In the genomic region with DNA sequence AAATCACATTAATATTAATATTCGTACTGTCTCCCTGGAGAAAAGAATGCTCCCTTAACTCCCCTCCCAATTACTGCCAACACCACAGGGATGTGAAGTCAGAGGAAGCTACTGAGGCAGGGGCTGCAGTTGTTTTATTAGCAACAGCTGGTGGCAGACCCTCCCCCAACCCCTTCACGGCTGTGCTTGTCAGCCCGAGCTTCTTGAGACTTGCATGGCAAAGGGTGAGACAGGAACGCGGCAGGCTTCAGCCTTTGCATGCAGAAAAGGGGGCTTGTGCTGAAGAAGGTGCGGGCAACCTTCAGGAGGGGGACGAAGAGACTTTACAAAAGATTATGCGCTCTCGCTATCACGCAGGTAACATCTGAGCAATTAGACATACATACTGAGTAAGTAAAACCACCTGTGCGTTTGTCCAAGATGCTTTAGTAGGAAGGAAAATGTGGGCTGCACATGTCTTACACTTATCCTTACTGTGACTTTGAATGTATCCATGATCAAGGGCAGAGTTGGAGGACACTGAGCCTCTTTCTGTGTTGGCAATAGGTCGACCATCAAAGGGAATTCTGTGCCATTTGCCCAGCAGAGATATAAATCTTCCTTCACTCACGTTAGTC, we compare ENCODE assay signal across 11 mouse cellular contexts.
DNase-seq lines count a peak whose midpoint lies in the region; ATAC-seq lines count a peak whose summit lies in the region.
"Had no signal": no experiment of that assay in that cellular context is flagged by ENCODE, and none has a peak within 500 bp of the region (broad histone marks: within the 10 kb centered on the region; RNA-seq: fewer than 3 reads in every experiment).

No protein-coding gene starts in this region.

- intact Hi-C loops in heart, postnatal 10 days (cut with DNase I), result no loop called here

- H3K27ac ChIP-seq in embryonic facial prominence, embryonic 11.5 days (replicated peaks; ENCODE audit: low read depth, low read length), result no peak overlapping the region
- no peak overlapping the region for H3K27ac ChIP-seq in forebrain, embryonic 15.5 days (replicated peaks)
- H3K27ac ChIP-seq in limb, embryonic 11.5 days (replicated peaks; ENCODE audit: low read depth, low read length), result 0 out of 2 replicates have a peak overlapping the region, but pooled peaks have one; percentile 21
- no peak overlapping the region; the same call in 1 of the 2 replicates for H3K27ac ChIP-seq in neural tube, embryonic 11.5 days (ENCODE audit: low read depth, low read length)
- H3K27ac ChIP-seq: kidney, postnatal 0 days had no signal

- WGBS in embryonic facial prominence, embryonic 11.5 days, result 15% methylated on average over 13 of the region's 13 CpGs
- 36% methylated on average over 13 of the region's 13 CpGs for WGBS in forebrain, embryonic 15.5 days
- WGBS in limb, embryonic 11.5 days, result 4% methylated on average over 13 of the region's 13 CpGs
- WGBS in neural tube, embryonic 11.5 days, result 12% methylated on average over 13 of the region's 13 CpGs

- no peak overlapping the region for H3K4me3 ChIP-seq in embryonic facial prominence, embryonic 11.5 days (ENCODE audit: low read depth, low read length)
- no peak overlapping the region for H3K4me3 ChIP-seq in forebrain, embryonic 15.5 days
- no peak overlapping the region for H3K4me3 ChIP-seq in limb, embryonic 11.5 days (ENCODE audit: low read depth, low read length)
- no peak overlapping the region for H3K4me3 ChIP-seq in neural tube, embryonic 11.5 days (ENCODE audit: low read depth, low read length)

- peaks cover 3% of the 10 kb centered on the region; the same call in 1 of the 2 replicates for H3K4me1 ChIP-seq in embryonic facial prominence, embryonic 11.5 days (ENCODE audit: control insufficient read depth, insufficient read depth, low read length)
- H3K4me1 ChIP-seq in forebrain, embryonic 15.5 days, result peaks cover 10% of the 10 kb centered on the region
- peaks cover 20% of the 10 kb centered on the region for H3K4me1 ChIP-seq in limb, embryonic 11.5 days (ENCODE audit: control insufficient read depth, insufficient read depth, low read length)
- H3K4me1 ChIP-seq in neural tube, embryonic 11.5 days (ENCODE audit: control insufficient read depth, insufficient read depth, low read length), result peaks cover 18% of the 10 kb centered on the region

- no peaks in the 10 kb centered on the region for H3K27me3 ChIP-seq in embryonic facial prominence, embryonic 11.5 days (ENCODE audit: control insufficient read depth, insufficient read depth, low read length)
- no peaks in the 10 kb centered on the region for H3K27me3 ChIP-seq in forebrain, embryonic 15.5 days
- no peaks in the 10 kb centered on the region for H3K27me3 ChIP-seq in limb, embryonic 11.5 days (ENCODE audit: control insufficient read depth, insufficient read depth, low read length)
- H3K27me3 ChIP-seq in neural tube, embryonic 11.5 days (ENCODE audit: control insufficient read depth, insufficient read depth, low read length), result no peaks in the 10 kb centered on the region

- DNase-seq in embryonic facial prominence, embryonic 11.5 days (ENCODE audit: low spot score), result peak; percentile 77
- DNase-seq in limb, embryonic 11.5 days (ENCODE audit: low spot score), result peak; percentile 81
- peak; percentile 55 for DNase-seq in neural tube, embryonic 11.5 days (ENCODE audit: low spot score)
- no peak for DNase-seq in B cell, adult 2 months
- DNase-seq in heart, postnatal 10 days, result no peak
- no peak for DNase-seq in ovary, postnatal 36 days (ENCODE audit: low spot score)
- DNase-seq in adrenal gland, postnatal 36 days, result no peak
- DNase-seq: lung, embryonic 14.5 days; right cerebral cortex, postnatal 25 days had no signal

- H3K36me3 ChIP-seq in embryonic facial prominence, embryonic 11.5 days (replicated peaks; ENCODE audit: control insufficient read depth, insufficient read depth, low read depth, low read length), result no peaks in the 10 kb centered on the region
- no peaks in the 10 kb centered on the region for H3K36me3 ChIP-seq in forebrain, embryonic 15.5 days
- H3K36me3 ChIP-seq in limb, embryonic 11.5 days (ENCODE audit: control insufficient read depth, insufficient read depth, low read length), result no peaks in the 10 kb centered on the region
- no peaks in the 10 kb centered on the region for H3K36me3 ChIP-seq in neural tube, embryonic 11.5 days (ENCODE audit: control insufficient read depth, insufficient read depth, low read length)

- no peak overlapping the region for H3K9ac ChIP-seq in embryonic facial prominence, embryonic 11.5 days (replicated peaks; ENCODE audit: low read length)
- no peak overlapping the region for H3K9ac ChIP-seq in forebrain, embryonic 15.5 days (replicated peaks)
- H3K9ac ChIP-seq in limb, embryonic 11.5 days (ENCODE audit: low read length), result no peak overlapping the region
- no peak overlapping the region for H3K9ac ChIP-seq in neural tube, embryonic 11.5 days (ENCODE audit: low read length)
- H3K9ac ChIP-seq: lung, embryonic 14.5 days had no signal

- ATAC-seq in embryonic facial prominence, embryonic 11.5 days (replicated peaks; ENCODE audit: insufficient number of reproducible peaks, low FRiP score, low TSS enrichment, low read depth), result peak; percentile 77
- ATAC-seq in forebrain, embryonic 15.5 days (replicated peaks), result peak; percentile 48; the same call in 1 of the 2 replicates
- peak; percentile 69 for ATAC-seq in limb, embryonic 11.5 days (ENCODE audit: insufficient number of reproducible peaks, low FRiP score, low TSS enrichment, low read depth)
- ATAC-seq in neural tube, embryonic 11.5 days (ENCODE audit: insufficient read depth, low FRiP score, low TSS enrichment), result no peak

- H3K9me3 ChIP-seq in embryonic facial prominence, embryonic 11.5 days (replicated peaks; ENCODE audit: control insufficient read depth, low read length), result no peaks in the 10 kb centered on the region
- no peaks in the 10 kb centered on the region for H3K9me3 ChIP-seq in forebrain, embryonic 15.5 days
- H3K9me3 ChIP-seq in limb, embryonic 11.5 days (ENCODE audit: control insufficient read depth, low read length), result no peaks in the 10 kb centered on the region
- no peaks in the 10 kb centered on the region for H3K9me3 ChIP-seq in neural tube, embryonic 11.5 days (ENCODE audit: control insufficient read depth, low read length)

- H3K4me2 ChIP-seq in embryonic facial prominence, embryonic 11.5 days (ENCODE audit: low read depth, low read length), result no peak overlapping the region
- no peak overlapping the region for H3K4me2 ChIP-seq in forebrain, embryonic 15.5 days (replicated peaks)
- H3K4me2 ChIP-seq in limb, embryonic 11.5 days (ENCODE audit: low read depth, severe bottlenecking), result peak overlapping the region; percentile 32; the same call in 1 of the 2 replicates
- no peak overlapping the region for H3K4me2 ChIP-seq in neural tube, embryonic 11.5 days (ENCODE audit: low read depth)
- H3K4me2 ChIP-seq: lung, embryonic 14.5 days had no signal

Comparison
In these comparisons a context has a peak if more than half of its experiments do, and no peak if none do; other contexts are left out.
1. DNase-seq: peak in embryonic facial prominence, embryonic 11.5 days (single experiment), limb, embryonic 11.5 days (single experiment) and neural tube, embryonic 11.5 days (single experiment); none in B cell, adult 2 months (0 of 2), heart, postnatal 10 days (0 of 2), ovary, postnatal 36 days (single experiment) and adrenal gland, postnatal 36 days (0 of 2).